Mouse (Mus musculus) liver, postnatal 0 days (tissue): ENCODE results near the gene Rab20.

ENCODE experiments used
- CTCF ChIP-seq: sonication (generic); IDR thresholded peaks from 2 replicates; pipeline ENCODE4 v1.5.1; 2016; ENCODE audit warnings: antibody characterized with exemption, low read depth
- EP300 ChIP-seq: IDR thresholded peaks from 2 replicates; pipeline ENCODE4 v1.6.1; 2016; ENCODE audit warnings: antibody characterized with exemption, low read depth, mild to moderate bottlenecking

DNA sequence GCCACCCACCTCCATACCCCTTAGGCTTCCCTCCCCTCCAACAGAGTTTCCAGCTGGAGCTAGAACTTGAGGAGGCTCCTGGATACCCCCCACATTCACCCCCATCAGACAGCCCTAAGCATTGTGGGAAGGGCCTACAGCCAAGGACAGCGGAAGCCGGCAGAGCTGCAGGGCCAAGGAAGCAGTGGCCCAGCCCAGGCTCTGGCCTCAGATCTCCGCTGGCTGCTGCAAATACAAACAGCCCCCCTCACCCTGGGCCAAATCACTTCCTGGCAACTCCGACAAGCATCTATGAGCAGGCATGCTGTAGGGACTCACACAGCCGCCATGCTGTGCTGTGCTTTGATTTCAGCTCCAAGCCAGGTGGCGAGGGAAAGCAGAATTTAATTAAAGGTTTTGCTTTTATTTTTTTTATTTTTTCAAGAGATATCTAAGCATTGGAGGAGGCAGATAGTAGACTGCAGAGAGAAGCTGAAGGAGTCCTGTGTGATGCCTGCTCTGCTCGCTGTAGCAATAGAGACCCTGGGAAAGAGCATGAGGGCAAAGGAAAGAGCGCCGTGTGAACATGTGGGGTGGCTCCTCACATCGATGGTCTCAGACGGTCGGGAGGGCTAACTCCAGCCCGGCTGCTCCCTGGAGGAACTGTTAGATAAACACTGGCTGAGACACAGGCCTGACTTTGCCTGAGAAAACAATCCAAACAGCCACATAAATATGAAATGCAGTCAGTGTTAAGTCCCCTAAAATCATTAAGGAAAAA lies 72.6 kb downstream of the Rab20 start:
- TF ChIP-seq CTCF (no peak), EP300 (peak; percentile 13; the same call in 1 of the 2 replicates)
